Mouse (Mus musculus): ENCODE data around the gene Tmem135. TPM values are rescaled to one million over a fixed set of nuclear protein-coding genes. Genes with fewer than 3 reads are reported as not detected.

Gene Tmem135
- polyA plus RNA-seq, 1 experiment: 53.6 TPM

DNA sequence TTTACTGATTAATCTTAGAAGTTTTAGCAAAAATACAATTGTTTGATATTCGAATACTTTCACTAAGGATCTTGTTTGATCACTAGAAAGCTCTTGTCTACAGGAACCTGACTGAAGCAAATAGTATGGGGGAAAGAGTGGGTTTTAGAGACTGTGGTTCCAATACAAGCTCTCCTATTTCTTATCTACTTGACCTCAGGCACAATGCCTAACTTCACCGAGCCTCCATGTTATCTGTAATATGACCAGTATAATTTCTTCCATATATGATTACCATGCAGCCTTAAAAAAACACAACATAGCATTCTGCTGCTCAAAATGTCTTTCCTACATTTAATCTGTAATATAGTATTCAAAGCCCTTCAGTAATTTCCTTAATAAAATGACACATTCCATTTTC, 161.9 kb downstream of the Tmem135 start:
- DNase-seq: no peak
- Histone ChIP-seq H3K27me3 (replicated peaks; ENCODE audit: control insufficient read depth, insufficient read depth, low read length) (no peaks in the 10 kb centered on the region), H3K36me3 (ENCODE audit: control insufficient read depth, insufficient read depth, low read length) (no peaks in the 10 kb centered on the region), H3K4me3 (ENCODE audit: insufficient read depth, low read depth, low read length) (no peak overlapping the region), H3K27ac (ENCODE audit: insufficient read depth, low read depth, low read length) (no peak overlapping the region), H3K4me1 (ENCODE audit: control insufficient read depth, insufficient read depth, low read length) (no peaks in the 10 kb centered on the region; the same call in 1 of the 2 replicates)
- WGBS: 88% methylated on average over 2 of the region's 2 CpGs
- no peak for TF ChIP-seq POLR2A (IDR thresholded peaks at IDR 0.05; ENCODE audit: low read depth, low read length)
- TF ChIP-seq CTCF (conservative IDR thresholded peaks at IDR 0.05; ENCODE audit: insufficient read depth, insufficient read length, low read depth, low read length): no peak

DNA sequence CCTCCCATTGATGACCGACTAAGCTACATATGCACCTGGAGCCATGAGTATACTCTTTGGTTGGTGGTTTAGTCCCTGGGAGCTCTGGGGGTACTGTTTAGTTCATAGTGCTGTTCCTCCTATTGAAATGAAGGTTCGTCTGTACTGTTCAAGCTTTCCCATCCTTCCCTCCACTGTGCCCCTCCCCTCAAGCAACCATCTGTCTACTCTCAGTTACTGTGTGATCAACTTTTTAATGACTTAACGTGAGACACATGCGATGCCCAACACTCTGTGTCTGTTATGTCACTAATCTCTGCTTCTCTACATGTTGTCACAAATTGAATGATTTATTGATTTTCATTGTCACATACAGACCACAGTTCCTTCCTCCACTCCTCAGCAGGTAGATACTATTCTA, 164.4 kb downstream of the Tmem135 start:
- TF ChIP-seq POLR2A (IDR thresholded peaks at IDR 0.05; ENCODE audit: low read depth, low read length) (no peak), CTCF (conservative IDR thresholded peaks at IDR 0.05; ENCODE audit: insufficient read depth, insufficient read length, low read depth, low read length) (no peak)
- Histone ChIP-seq H3K4me3 (ENCODE audit: insufficient read depth, low read depth, low read length) (no peak overlapping the region), H3K4me1 (ENCODE audit: control insufficient read depth, insufficient read depth, low read length) (no peaks in the 10 kb centered on the region; the same call in 1 of the 2 replicates), H3K27me3 (replicated peaks; ENCODE audit: control insufficient read depth, insufficient read depth, low read length) (no peaks in the 10 kb centered on the region), H3K27ac (ENCODE audit: insufficient read depth, low read depth, low read length) (no peak overlapping the region), H3K36me3 (ENCODE audit: control insufficient read depth, insufficient read depth, low read length) (no peaks in the 10 kb centered on the region)
- 91% methylated on average over 4 of the region's 4 CpGs for WGBS
- DNase-seq: no peak

DNA sequence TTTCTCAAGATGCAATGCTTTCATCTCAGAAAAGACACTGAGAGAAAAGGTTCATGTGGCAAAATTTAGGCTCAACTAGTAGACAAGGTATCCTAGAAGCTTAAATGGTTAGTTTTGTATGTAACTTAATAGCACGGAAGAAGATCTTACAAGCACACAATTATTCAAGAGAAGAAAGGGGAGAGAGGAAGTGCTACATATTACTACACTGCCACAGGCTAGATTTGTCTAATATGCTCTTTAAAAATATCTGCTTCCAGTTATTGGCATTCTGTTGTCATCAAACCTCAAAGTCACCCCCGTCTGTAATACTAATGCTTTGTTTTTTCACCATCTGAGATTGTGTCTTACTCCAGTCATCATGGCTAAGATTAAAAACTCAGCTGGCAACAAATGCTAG, 167.4 kb downstream of the Tmem135 start:
- 81% methylated on average over 2 of the region's 2 CpGs for WGBS
- H3K36me3 ChIP-seq (ENCODE audit: control insufficient read depth, insufficient read depth, low read length): no peaks in the 10 kb centered on the region
- no peak overlapping the region for H3K4me3 ChIP-seq (ENCODE audit: insufficient read depth, low read depth, low read length)
- TF ChIP-seq CTCF (conservative IDR thresholded peaks at IDR 0.05; ENCODE audit: insufficient read depth, insufficient read length, low read depth, low read length): no peak
- TF ChIP-seq POLR2A (IDR thresholded peaks at IDR 0.05; ENCODE audit: low read depth, low read length): no peak
- H3K27ac ChIP-seq (ENCODE audit: insufficient read depth, low read depth, low read length): no peak overlapping the region
- no peak for DNase-seq
- no peaks in the 10 kb centered on the region for H3K27me3 ChIP-seq (replicated peaks; ENCODE audit: control insufficient read depth, insufficient read depth, low read length)
- no peaks in the 10 kb centered on the region; the same call in 1 of the 2 replicates for H3K4me1 ChIP-seq (ENCODE audit: control insufficient read depth, insufficient read depth, low read length)

DNA sequence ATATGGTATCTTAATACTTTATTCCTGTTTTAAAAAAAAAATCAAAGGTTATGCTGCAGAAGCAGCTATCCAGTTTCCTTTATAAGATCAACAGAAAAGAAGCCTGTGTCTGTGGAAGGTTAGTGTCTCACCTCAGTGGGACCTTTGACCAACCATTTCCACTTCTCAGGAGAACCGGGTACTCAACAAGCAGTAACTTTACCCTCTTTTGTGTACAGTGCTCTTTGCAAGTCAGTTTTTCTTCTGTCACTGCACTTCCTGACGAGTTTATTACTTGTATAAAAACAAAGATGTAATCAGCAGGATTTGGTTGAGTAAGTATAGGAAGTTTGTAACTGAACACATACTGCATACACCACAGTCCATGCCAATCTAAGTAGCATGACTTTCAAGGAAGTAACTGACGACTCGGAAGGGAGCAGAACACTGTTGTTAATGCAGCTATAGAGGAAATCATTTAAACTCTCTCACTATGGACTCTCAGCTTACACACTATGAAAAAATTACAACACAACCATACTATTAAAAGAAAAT, 168.0 kb downstream of the Tmem135 start:
- H3K27ac ChIP-seq (ENCODE audit: insufficient read depth, low read depth, low read length): no peak overlapping the region
- no peaks in the 10 kb centered on the region; the same call in 1 of the 2 replicates for H3K4me1 ChIP-seq (ENCODE audit: control insufficient read depth, insufficient read depth, low read length)
- TF ChIP-seq POLR2A (IDR thresholded peaks at IDR 0.05; ENCODE audit: low read depth, low read length) (no peak), CTCF (conservative IDR thresholded peaks at IDR 0.05; ENCODE audit: insufficient read depth, insufficient read length, low read depth, low read length) (no peak)
- H3K36me3 ChIP-seq (ENCODE audit: control insufficient read depth, insufficient read depth, low read length): no peaks in the 10 kb centered on the region
- DNase-seq: no peak
- WGBS: 17% methylated on average over 4 of the region's 4 CpGs
- H3K4me3 ChIP-seq (ENCODE audit: insufficient read depth, low read depth, low read length): no peak overlapping the region
- H3K27me3 ChIP-seq (replicated peaks; ENCODE audit: control insufficient read depth, insufficient read depth, low read length): no peaks in the 10 kb centered on the region

DNA sequence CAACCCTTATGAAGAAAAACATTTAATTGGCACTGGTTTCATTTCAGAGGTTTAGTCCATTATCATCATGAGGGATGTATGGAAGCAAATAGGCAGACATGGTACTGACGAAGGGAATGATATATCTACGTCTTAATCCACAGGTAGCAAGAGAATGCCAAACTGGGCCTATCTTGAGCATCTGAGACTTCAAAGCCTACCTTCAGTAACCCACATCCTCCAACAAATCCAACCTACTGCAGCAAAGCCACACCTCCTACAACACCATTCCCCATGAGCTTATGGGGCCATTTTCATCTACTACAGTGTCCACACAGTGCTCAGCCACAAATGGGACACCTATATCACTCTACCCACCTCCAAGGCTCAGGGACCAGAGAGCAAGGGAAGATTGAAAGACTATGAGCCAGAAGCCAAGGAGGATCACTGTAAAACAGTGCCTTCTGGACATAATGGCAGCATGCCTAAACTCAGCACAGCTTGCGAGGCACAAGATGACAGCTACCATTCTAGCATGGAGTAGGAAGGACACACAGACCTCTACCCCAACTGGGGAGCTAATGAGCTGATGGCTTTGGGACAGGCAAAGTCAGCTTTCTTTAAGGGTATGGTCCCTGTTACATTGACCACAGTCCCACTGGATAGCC, 171.4 kb downstream of the Tmem135 start:
- no peak for DNase-seq
- Histone ChIP-seq H3K4me3 (ENCODE audit: insufficient read depth, low read depth, low read length) (no peak overlapping the region), H3K27me3 (replicated peaks; ENCODE audit: control insufficient read depth, insufficient read depth, low read length) (no peaks in the 10 kb centered on the region), H3K27ac (ENCODE audit: insufficient read depth, low read depth, low read length) (no peak overlapping the region), H3K36me3 (ENCODE audit: control insufficient read depth, insufficient read depth, low read length) (no peaks in the 10 kb centered on the region), H3K4me1 (ENCODE audit: control insufficient read depth, insufficient read depth, low read length) (no peaks in the 10 kb centered on the region; the same call in 1 of the 2 replicates)
- 97% methylated on average over 3 of the region's 3 CpGs for WGBS
- TF ChIP-seq POLR2A (IDR thresholded peaks at IDR 0.05; ENCODE audit: low read depth, low read length) (no peak), CTCF (conservative IDR thresholded peaks at IDR 0.05; ENCODE audit: insufficient read depth, insufficient read length, low read depth, low read length) (no peak)

DNA sequence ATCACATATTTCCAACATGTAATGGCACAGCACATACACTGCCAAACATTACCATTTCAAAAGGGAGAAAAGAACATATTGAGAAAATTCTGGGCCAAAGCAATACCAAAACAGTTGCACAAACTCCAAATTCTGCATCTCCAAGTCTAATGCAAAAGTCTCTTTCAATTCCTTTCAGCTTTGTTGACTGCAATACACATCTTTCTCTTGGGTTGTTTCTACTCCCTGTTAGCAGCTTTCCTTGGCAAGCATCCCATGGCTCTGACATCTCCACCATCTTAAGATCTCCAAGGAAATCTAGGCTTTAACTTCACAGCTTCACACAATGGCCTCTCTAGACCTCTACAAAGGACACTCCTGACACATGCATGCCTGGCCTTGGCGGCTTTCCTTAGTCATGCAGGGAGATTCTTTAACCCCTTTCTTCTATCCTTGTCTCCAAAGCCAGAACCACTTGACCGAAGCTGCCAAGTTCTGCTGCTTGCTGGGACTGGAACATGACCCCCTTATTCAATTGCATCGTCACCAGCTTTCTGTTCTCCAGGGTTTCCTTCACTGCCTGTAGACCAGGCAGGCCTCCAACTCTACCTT, 172.7 kb downstream of the Tmem135 start:
- Histone ChIP-seq H3K27ac (ENCODE audit: insufficient read depth, low read depth, low read length) (no peak overlapping the region), H3K4me1 (ENCODE audit: control insufficient read depth, insufficient read depth, low read length) (no peaks in the 10 kb centered on the region; the same call in 1 of the 2 replicates), H3K36me3 (ENCODE audit: control insufficient read depth, insufficient read depth, low read length) (no peaks in the 10 kb centered on the region), H3K27me3 (replicated peaks; ENCODE audit: control insufficient read depth, insufficient read depth, low read length) (no peaks in the 10 kb centered on the region), H3K4me3 (ENCODE audit: insufficient read depth, low read depth, low read length) (no peak overlapping the region)
- no peak for DNase-seq
- WGBS: 74% methylated on average over 3 of the region's 3 CpGs
- no peak for TF ChIP-seq CTCF (conservative IDR thresholded peaks at IDR 0.05; ENCODE audit: insufficient read depth, insufficient read length, low read depth, low read length)
- TF ChIP-seq POLR2A (IDR thresholded peaks at IDR 0.05; ENCODE audit: low read depth, low read length): no peak

DNA sequence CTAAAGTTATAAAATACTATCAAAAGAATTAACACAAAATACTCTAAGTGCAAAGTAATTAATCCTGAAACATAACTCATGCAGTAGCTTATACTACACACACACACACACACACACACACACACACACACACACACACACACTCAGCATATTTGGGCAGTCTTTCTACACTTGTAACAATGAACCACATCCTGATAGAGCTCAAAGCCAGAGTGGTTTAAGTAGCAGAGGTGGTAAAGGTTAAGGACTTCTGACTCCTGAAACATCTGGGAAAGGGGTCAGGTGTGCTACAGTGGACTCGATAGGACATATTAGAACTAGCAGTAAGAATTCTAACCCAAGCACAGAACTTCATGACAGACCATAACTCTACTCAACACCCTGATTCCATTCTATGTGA, 181.4 kb downstream of the Tmem135 start:
- H3K4me1 ChIP-seq (ENCODE audit: control insufficient read depth, insufficient read depth, low read length): peaks cover 3% of the 10 kb centered on the region; the same call in 1 of the 2 replicates
- no peaks in the 10 kb centered on the region for H3K27me3 ChIP-seq (replicated peaks; ENCODE audit: control insufficient read depth, insufficient read depth, low read length)
- 41% methylated on average over 1 of the region's 1 CpGs for WGBS
- H3K4me3 ChIP-seq (ENCODE audit: insufficient read depth, low read depth, low read length): no peak overlapping the region
- H3K36me3 ChIP-seq (ENCODE audit: control insufficient read depth, insufficient read depth, low read length): no peaks in the 10 kb centered on the region
- H3K27ac ChIP-seq (ENCODE audit: insufficient read depth, low read depth, low read length): no peak overlapping the region
- DNase-seq: no peak
- no peak for TF ChIP-seq POLR2A (IDR thresholded peaks at IDR 0.05; ENCODE audit: low read depth, low read length)
- no peak for TF ChIP-seq CTCF (conservative IDR thresholded peaks at IDR 0.05; ENCODE audit: insufficient read depth, insufficient read length, low read depth, low read length)
